Mouse (Mus musculus): ENCODE measurements around the gene Crnkl1. TPM values are rescaled to one million over a fixed set of nuclear protein-coding genes. Genes with fewer than 3 reads are reported as not detected.

The Crnkl1 gene
- total RNA-seq, 2 experiments from 2014 or later, result 18.2 to 20.0 TPM

DNA sequence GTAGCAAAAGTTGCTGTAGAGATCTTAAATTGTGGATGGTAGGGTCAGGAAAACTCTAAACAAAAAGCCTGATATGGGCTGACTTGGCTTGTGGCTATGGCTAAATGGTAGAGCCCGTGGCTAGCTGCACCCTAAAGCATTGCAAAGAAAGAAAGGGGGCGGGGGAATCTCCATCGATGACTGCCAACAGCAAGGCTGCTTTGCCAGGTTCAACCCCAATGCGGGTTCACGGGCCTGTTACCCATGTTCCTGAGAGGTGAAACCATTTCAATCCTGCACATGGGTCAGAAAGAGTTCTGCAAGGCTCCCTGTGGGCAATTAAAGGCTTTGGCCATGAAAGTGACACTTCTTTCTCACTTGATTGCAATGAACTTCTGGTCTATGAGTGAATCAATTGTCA is 52.9 kb downstream of the Crnkl1 start:
- intact Hi-C loops (cut with DNase I), result loop anchor here (2.0 kb wide), 3 partner anchors 19 to 183 kb away; no protein-coding TSS in a partner anchor
- DNase-seq, result no peak

DNA sequence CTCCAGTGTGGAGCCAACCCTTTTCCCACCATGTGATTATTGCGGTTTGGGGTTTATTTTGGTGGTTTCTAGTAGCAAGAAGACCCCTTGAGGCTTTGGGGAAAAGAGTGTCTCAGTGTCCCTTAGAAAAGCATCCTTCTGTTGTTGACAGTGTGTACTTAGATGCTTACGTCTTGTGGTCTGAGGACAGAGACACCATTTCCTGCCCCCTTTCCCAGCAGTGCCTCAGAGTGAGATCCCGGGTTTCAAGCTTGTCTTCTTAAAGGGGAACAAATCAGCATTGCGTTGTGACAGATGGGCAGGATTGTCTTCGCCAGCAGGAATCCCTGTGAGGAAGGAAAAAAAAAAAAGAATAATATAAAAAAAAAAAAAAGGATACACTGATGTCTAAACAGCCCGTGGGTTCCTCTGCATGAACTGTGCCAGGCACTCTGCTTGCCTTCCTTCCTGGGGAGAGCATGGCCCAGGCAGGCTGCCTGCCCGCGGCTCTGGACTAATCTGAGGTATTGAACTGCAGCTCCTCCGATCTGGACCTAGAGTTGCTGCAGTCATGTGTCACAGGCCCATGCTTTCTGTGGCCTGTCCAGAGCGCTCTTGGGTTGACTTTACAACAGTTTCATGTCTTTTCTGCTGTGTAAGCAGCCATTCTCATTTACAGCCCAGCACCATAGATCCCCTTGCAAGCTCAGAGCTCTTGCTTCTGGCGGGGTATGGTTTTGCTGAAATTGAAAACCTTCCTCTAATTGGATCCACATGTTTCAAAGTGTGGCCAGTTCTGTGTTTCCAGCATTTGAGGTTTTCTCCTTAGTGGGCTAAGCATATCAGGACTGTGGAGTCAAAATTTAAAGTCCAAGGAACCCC is 53.7 kb downstream of the Crnkl1 start:
- no peak for DNase-seq
- intact Hi-C loops (cut with DNase I), result loop anchor here (2.0 kb wide), 2 partner anchors 18 to 86 kb away; no protein-coding TSS in a partner anchor

DNA sequence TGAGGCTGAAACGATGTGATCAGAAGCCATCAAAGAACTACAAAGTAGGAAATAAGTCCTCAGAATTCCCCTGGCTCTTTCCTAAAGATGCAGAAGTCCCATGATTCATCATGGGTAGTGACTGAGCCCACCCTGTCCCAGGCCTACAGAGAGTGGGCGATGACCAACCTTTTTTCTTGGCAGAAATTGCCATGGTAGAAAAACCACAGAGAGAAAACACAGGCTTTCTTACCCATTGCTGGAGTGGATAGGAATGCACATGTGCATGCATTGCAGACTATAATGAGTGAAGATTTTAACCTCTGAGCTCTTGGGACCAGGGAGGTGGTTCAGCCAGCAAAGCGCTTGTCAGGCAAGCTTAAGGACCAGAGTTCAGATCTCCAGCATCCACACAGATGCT is 57.6 kb downstream of the Crnkl1 start:
- intact Hi-C loops (cut with DNase I), result no loop called here
- DNase-seq, result no peak

GRCm38 (mm10) chr2:145874879-145875482 is 59.8 kb downstream of the Crnkl1 start:
- intact Hi-C loops (cut with DNase I), result no loop called here
- DNase-seq, result no peak

DNA sequence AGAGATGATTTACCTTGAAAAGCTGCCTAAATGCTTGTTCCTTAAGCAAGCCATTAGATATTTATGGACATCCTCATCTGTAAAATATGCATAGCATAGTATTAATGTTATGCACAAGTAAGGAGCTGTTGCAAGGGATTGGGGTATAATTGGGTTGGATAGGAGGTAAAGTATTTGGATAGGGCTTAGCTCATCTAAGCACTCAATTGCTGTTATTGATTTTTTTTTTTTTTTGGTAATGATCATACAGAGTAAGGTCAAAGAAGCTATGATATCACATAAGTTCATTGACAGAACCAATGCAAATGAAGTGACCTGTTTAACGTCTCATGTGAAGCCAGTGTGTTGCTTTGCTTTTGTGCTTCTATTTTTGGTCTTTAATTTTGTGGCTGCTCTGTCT is 60.9 kb downstream of the Crnkl1 start:
- DNase-seq, result no peak
- intact Hi-C loops (cut with DNase I), result no loop called here

DNA sequence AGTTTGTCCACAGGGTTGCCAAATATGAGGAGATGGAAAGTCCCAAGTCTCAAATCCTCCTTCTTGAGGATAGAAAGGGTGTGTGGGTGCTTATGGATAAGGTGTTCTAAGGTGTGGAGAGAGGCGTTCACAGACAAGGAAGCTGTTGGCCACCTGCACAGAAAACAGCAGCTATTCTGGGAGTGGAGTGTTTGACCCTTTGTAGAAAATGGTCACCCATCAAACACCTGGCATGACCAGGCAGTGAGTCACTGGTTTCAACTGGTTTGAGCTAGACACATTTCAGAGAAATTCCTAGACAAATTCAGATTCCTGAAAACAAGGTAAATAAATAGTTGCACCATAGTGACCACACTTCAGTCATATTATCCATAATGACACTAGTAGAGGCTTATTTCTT is 62.7 kb downstream of the Crnkl1 start:
- no peak for DNase-seq
- intact Hi-C loops (cut with DNase I), result no loop called here

DNA sequence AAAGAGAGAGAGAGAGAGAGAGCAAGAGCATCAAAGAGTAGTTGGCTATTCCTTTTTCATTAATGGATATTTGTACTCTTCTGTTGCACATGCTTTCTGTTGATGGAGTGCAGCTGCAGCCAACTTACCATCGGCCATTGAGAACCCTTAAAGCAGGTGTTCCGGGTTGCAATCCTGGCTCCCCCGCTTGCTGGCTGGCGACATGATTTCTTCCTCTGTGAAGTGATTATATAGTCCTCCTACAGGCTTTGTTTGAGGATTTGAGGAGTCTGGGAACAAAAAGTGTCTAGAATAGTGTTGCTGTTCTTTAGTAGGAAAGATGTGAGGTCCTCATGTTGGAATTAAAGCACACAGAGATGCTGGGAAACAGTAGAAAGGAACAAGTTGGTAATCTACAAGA is 63.5 kb downstream of the Crnkl1 start:
- intact Hi-C loops (cut with DNase I), result no loop called here
- DNase-seq, result no peak

Small RNAs within 50 kb of the gene (microRNA-seq; reads per million reads assigned to microRNA genes)
- gene Gm25026, result 0 reads per million in 2 experiments

Other genes with a start within 250 kb of the Crnkl1 start
- gene Naa20, start 32.9 kb downstream of the Crnkl1 start, total RNA-seq (2021), result 10 to 100 TPM; 94.1 to 99.6 TPM
- gene Cfap61, start 230 bp downstream of the Crnkl1 start, total RNA-seq (2021), result 1 to 10 TPM in 1 of 2 experiments, under 1 TPM in 1; 0.68 to 2.7 TPM

Measured in heart, postnatal 14 days (tissue).